Mouse (Mus musculus): ENCODE measurements around the gene Zfp764.
"Not testable (repeated sequence)": the region's sequence is repeated elsewhere in the genome, so short reads cannot be mapped to it uniquely, and the experiment has no call there.

Zfp764 gene

GRCm38 (mm10) chr7:127392251-127392824 is 14.3 kb downstream of the Zfp764 start:
- CTCF ChIA-PET, result no interaction called here

- CTCF ChIA-PET, result no interaction called here
Observed at GRCm38 (mm10) chr7:127391538-127391937, 15.1 kb downstream of the Zfp764 start.

- CTCF ChIA-PET, result no interaction called here
Observed at GRCm38 (mm10) chr7:127390306-127390705, 16.3 kb downstream of the Zfp764 start.

- CTCF ChIA-PET, result not testable (repeated sequence)
Observed at GRCm38 (mm10) chr7:127388201-127388600, 18.4 kb downstream of the Zfp764 start.

GRCm38 (mm10) chr7:127386641-127387392 is 19.8 kb downstream of the Zfp764 start, which contains the start of gene 9130019O22Rik:
Gene 9130019O22Rik, minus strand, starts transcription at chr7:127387166.
- CTCF ChIA-PET, result interaction anchor here (0.5 to 0.7 kb wide), 2 partner anchors 110 to 582 kb away, joined by 5 to 6 read pairs; no protein-coding TSS in a partner anchor

GRCm38 (mm10) chr7:127385560-127385959 is 21.1 kb downstream of the Zfp764 start:
- CTCF ChIA-PET, result interaction anchor here (0.6 kb wide), 1 partner anchor 22 kb away, joined by 3 read pairs; no protein-coding TSS in a partner anchor

- CTCF ChIA-PET, result no interaction called here
Observed at GRCm38 (mm10) chr7:127378310-127378921, 28.2 kb downstream of the Zfp764 start.

- CTCF ChIA-PET, result not testable (repeated sequence)
Observed at GRCm38 (mm10) chr7:127375271-127376245, 31.1 kb downstream of the Zfp764 start, which contains the start of gene Zfp747. Gene Zfp747, minus strand, starts transcription at chr7:127376050.

- CTCF ChIA-PET, result not testable (repeated sequence)
Observed at GRCm38 (mm10) chr7:127371870-127372269, 34.8 kb downstream of the Zfp764 start.

- CTCF ChIA-PET, result no interaction called here
Observed at GRCm38 (mm10) chr7:127371213-127371612, 35.4 kb downstream of the Zfp764 start.

GRCm38 (mm10) chr7:127366249-127366648 is 40.4 kb downstream of the Zfp764 start:
- CTCF ChIA-PET, result no interaction called here

GRCm38 (mm10) chr7:127364166-127364565 is 42.5 kb downstream of the Zfp764 start:
- CTCF ChIA-PET, result interaction anchor here (0.6 kb wide), 1 partner anchor 87 kb away, joined by 3 read pairs; no protein-coding TSS in a partner anchor

- CTCF ChIA-PET, result interaction anchor here (0.6 kb wide), 1 partner anchor 86 kb away, joined by 3 read pairs; no protein-coding TSS in a partner anchor
Observed at GRCm38 (mm10) chr7:127363475-127363921, 43.1 kb downstream of the Zfp764 start.

- CTCF ChIA-PET, result not testable (repeated sequence)
Observed at GRCm38 (mm10) chr7:127362418-127362817, 44.2 kb downstream of the Zfp764 start.

- CTCF ChIA-PET, result interaction anchor here (0.7 kb wide), 1 partner anchor 38 kb away, joined by 3 read pairs; no protein-coding TSS in a partner anchor
Observed at GRCm38 (mm10) chr7:127361449-127361848, 45.2 kb downstream of the Zfp764 start.

- CTCF ChIA-PET, result interaction anchor here (0.6 kb wide), 1 partner anchor 137 kb away, joined by 8 read pairs; no protein-coding TSS in a partner anchor
Observed at GRCm38 (mm10) chr7:127360265-127360664, 46.4 kb downstream of the Zfp764 start.

GRCm38 (mm10) chr7:127358472-127358871 is 48.1 kb downstream of the Zfp764 start:
- CTCF ChIA-PET, result no interaction called here

GRCm38 (mm10) chr7:127357871-127358270 is 48.8 kb downstream of the Zfp764 start:
- CTCF ChIA-PET, result no interaction called here

GRCm38 (mm10) chr7:127355796-127356195 is 50.8 kb downstream of the Zfp764 start:
- CTCF ChIA-PET, result no interaction called here
